Mouse (Mus musculus): ENCODE data around the gene Sp6.

The Sp6 gene

DNA sequence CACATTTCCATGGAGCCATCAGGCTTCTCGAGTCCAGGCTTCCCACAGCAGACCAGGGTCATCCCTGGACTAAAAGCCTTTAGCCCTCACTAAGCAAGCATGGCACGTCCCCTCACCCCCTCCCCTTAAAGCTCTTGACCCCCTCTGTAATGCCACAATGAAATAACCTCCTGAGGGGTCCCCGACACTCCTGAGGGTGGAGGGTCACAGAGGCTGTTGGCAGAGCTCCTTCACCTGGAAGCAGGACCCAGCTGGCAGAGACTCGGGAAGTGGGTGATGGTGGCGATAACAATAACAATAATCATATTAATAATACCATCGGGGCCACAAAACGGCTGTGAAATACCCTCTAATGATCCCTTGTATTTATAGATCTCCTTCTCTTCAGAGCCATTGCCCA, 30.3 kb upstream of the Sp6 start, which contains the start of gene Sp2:
Gene Sp2, minus strand, starts transcription at position 101 of the 400 bp plus-strand sequence.
- DNase-seq = no peak

- DNase-seq = no peak
These were observed 28.3 kb upstream of the Sp6 start for GRCm38 (mm10) chr11:96984903-96985302.

- DNase-seq = no peak
These were observed 26.7 kb upstream of the Sp6 start for GRCm38 (mm10) chr11:96986463-96986862.

DNA sequence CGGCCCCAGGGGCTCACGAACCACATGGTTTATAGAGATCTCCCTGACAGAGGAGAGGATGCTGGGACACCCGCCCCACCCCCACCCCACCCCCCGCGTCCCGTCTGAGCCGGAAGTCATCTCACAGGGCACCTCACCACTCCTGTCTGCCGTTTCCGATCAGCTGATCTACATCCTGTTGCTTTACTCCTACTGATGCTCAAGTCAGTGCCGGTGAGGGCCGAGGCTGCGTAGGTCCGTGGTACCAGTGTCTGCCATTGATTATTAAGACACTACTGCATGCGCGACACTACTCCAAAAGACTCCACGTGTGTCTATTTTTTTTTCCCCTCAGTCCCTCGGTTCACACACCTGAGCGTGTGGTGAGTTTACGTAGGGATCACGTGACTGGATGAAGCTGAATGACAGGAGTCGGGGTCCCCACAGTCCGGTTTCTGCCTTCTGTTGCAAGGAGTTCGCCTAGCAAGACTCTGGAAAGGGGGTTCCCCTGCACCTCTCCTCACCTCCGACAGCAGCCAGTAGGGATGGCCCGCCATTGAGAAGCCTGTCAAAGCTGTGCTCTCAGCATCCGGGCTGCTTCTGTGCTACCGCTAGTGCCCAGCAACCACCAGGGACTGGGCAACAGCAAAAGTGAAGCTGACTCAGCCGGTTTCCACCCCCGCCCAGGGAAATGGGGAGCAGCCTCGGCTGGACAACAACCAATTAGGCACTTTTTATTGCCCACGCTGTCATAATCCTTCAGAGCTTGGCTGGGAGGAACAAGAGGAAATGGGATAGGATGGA, 25.1 kb upstream of the Sp6 start:
- peak; percentile 60 for DNase-seq

DNA sequence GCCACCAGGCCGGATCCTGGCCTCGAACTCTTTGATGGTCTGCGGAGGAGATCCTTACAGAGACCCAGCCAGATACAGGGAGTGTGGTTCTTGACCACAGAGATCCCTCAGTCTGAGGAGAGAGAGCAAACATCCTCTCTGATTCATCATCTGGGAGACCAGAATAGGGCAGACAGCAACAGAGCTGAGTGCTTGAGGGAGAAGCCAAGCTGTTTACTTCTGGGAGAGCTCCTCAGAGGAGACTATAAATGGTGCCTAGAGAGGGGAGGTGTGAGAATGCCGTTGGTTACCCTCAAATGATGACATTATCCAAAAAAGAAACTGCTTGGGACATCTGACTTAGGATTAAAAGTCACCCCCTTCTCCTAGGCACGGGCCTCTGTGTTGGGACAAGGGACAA, 21.7 kb upstream of the Sp6 start:
- DNase-seq = no peak

GRCm38 (mm10) chr11:96992722-96993311, 20.4 kb upstream of the Sp6 start:
- no peak for DNase-seq

DNA sequence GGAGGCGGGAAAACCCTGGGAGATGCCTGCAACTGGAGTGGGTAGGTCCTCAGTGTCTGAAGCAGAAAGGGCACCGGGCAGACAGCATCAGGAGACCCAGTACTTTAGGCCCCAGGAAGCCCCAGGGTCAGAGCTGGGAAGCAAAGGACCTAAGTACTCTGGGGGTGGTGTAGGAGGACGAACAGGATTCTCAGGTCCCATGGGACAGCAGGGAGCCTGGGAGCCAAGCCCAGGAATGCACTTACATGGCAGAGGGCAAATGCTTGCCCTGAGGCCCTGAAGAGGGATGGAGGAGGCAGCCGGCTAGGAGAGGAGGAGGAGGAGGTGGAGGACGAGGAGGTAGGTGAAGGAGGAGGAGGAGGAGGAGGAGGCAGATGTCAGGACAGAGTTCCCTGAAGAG, 18.2 kb upstream of the Sp6 start:
- no peak for DNase-seq

DNA sequence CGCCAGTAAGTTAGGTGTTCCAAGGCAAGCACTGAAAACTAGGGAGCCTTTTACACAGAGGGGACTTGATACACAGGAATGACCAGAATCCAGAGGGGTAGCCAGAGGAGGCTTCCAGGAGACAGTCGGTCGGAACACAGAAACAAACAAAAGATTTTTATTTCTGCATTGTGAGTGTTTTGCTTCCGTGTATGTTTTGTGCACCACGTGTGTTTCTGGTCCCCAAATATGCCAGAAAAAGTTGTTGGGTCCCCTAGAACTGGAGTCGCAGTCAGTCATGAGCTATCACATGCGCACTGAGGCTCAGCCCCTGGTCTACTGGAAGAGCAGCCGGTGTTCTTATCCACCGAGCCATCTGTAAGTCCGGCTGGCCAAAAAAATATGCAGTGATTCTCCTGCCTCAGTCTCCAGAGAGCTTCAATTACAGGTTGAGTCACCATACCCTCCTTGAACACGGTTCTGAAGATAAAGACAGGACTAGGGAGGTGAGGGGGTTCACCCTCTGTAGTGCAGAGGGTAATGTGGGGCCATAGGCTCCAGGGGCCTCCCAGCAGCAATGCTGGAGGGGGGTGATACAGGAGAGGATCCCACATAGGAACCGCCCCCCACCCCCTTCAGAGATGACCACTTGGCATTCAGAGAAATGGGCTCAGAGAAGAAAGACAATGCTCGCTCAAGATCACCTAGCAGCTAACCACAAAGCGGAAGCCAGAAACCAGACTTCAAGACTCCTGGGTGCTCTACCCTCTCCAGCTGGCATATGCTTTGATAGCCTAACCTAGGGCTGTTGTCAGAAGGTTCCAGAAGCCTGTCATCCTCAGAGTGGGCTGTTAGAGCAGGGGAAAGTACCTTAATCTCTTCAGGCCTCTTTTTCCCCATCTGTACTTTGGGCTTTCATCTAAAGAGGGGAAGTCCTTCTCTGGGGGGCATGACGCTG, 17.1 kb upstream of the Sp6 start:
- no peak for DNase-seq

DNA sequence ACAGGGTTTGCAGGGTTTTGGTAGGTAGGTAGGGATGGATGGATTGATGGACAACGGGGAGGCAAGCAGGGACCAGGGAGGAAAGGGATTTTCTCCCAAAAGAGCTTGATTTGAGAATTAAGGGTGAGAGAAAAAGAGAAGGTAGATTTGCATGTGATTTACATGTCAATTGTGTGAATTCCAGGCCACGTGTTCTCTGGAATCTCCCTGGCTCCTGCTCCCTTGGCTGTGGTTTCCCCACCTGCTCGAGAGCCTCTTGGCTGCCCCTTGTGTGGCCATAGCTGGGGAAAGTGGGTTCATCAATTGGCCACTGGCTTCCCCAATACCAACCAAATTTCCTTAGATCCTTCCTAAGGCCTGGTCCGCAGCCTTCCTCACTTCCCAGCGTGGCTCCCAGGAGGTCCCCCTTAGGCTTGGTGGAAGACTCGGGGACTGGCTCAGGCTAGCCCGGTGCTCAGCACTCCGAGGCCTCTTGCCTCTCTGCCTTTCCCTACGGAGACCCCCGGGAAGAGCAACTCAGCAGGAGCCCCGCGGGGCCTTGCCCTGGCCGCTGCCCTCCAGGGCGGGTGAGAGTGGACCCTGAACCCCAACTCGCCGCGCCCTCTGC, 16.3 kb upstream of the Sp6 start:
- no peak for DNase-seq

DNA sequence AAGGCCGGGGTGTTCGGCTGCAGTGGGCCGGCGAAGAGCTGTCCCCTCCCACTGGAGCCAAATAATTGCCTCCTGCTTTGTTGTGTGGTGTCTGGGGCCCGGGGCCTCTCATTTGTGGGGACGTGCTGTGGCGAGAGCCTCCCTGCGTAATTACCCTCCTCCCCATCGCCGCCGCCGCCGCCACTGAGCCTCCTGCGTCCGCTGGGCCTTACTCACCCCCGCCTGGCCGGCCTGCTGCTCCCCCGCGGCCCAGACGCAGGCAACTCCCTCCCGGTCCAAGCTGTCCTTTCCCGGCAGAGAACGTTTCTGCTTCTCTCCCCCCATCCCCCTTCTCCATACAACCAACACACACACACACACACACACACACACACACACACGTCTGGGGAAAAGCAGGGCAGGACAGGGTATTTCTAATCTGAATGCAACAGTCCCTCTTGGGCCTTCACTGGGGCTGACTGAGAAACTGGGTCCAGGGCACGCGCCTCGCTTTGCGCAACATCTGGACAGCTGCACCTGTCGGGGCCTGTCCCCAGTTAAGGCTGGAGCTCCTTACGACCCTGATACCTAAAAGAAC, 15.7 kb upstream of the Sp6 start:
- DNase-seq = peak; percentile 75

GRCm38 (mm10) chr11:97003170-97003569, 10.0 kb upstream of the Sp6 start:
- DNase-seq = no peak

DNA sequence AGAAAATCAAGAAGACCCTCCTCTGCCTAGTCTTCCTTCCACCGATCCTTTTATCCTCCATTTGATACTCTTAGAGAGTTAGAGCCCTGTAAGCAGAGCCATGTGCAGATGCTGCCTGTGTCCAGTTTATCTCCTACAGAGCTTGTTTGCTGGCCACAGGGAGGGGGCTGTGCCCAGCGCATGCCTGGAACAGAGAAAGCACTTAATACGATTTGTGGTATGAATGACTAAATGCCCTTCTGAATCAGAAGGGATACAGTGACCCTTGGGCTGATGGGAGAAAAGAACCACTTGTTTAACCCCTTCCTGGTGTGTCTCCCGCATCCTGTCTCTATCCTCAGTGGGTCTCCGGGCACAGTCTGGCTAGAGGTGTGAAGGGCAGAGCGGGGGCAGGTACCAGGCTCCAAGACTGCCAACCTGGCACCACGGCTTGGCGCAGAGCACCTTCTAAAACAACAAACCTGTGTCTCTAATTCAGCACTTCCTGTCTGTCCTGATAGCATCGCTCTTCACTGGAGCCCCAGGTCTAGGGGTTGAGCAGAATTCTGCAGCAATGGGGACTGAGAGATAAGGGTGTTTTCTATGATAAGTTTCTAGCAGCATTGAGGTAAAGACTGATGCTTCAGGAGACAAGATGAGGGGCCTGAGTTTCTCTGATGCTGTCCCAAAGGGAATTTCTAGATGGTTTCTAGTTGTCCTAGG, 6.0 kb upstream of the Sp6 start:
- no peak for DNase-seq

DNA sequence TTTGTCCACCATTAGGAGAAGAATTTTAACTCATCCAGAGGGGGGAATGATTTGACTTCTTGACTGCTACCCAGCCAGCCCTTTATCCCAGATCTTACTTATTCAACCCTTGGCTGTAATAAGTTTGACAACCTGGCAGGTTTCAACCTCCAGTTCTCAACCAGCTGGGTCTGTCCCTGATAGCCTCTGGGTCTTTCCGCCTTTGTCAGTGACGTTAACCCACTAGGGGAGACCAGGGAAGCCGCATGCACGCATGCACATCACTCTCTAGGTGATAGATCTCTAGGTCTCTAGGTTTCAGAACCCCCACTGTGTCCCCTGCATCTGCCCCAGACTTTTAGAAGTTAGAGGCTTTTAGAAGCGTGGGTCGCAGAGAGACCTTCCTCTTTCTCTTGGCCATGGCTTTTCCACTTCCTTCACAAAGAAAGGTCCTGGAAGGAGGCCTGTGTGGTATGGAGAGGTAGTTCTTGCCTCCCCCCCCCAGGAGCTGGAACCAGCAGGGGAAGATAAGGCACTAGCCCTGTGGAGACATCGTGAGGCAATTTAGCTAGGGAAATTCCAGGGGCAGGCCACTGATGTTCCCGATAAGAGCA, 3.9 kb upstream of the Sp6 start:
- DNase-seq = no peak

GRCm38 (mm10) chr11:97017696-97018582, 4.7 kb downstream of the Sp6 start:
- DNase-seq = peak; percentile 34

DNA sequence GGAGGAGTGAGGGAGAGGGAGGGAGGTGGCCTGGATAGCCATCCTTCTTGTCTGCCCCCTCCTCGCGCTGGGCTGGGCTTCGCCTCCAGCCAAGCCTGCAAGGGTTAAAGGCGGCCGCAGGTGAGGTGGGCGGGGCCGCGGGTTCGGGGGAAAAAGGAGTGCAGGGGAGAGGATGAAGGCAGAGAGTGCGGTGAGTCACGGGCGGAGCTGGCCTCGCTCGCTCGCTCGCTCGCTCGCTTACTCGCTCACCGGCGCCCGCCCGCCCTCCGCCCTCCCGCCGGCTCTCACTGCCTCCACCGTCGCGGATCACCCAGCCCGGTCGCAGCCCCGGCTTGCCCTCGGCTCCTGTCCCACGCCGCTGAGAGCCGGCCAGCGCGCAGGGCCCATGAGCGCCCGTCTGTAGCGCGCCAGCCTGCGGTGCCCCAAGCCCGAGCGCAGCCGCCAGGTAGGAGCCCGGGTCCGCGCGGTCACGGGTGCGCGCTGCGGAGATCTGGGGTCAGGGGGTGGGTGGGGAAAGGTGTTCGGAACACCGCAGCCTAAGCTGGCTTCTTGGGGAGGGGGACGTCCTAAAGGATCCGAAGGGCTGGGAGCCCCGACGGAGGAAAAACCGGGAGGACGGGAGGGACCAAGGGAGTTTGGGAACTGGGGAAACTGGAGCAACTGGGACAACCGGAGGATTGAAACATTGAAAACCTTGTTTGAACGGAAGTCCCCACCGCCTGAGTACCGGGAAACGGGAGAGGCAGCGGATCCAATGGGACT, 5.6 kb downstream of the Sp6 start:
- DNase-seq = peak; percentile 53

GRCm38 (mm10) chr11:97019345-97019708, 6.1 kb downstream of the Sp6 start:
- DNase-seq = no peak

- DNase-seq = no peak
These were observed 8.0 kb downstream of the Sp6 start for GRCm38 (mm10) chr11:97021121-97021765.

- peak; percentile 88 for DNase-seq
These were observed 8.8 kb downstream of the Sp6 start for GRCm38 (mm10) chr11:97021873-97022484.

GRCm38 (mm10) chr11:97024977-97025376, 11.8 kb downstream of the Sp6 start:
- DNase-seq = peak; percentile 34
